Mouse (Mus musculus) E14TG2a.4 (cell line): Measurements from ENCODE around the gene Iqub.

ENCODE experiments used
- H3K27me3 ChIP-seq: 2 replicates; pipeline ENCODE4 v1.6.1; 2014; ENCODE audit warnings: low read length, control low read depth; ENCODE audit not compliant: insufficient read depth
- H3K36me3 ChIP-seq: 2 replicates; pipeline ENCODE4 v1.6.1; 2014; ENCODE audit warnings: low read length, control low read depth; ENCODE audit not compliant: insufficient read depth
- H3K4me1 ChIP-seq: replicated peaks from 2 replicates; pipeline ENCODE4 v1.6.1; 2014; ENCODE audit warnings: low read depth, low read length, control low read depth
- H3K4me3 ChIP-seq: replicated peaks from 2 replicates; pipeline ENCODE4 v1.5.1; 2014; ENCODE audit warnings: mild to moderate bottlenecking, low read length
- H3K9me3 ChIP-seq: 2 replicates; pipeline ENCODE4 v1.6.1; 2014; ENCODE audit warnings: low read length, control low read depth
- CTCF ChIP-seq: conservative IDR thresholded peaks from 2 replicates; pipeline ENCODE4 v1.5.1; 2014; ENCODE audit warnings: low read length
- NANOG ChIP-seq: IDR thresholded peaks from 2 replicates; pipeline ENCODE4 v1.6.1; 2014; ENCODE audit warnings: borderline replicate concordance, low read length, mixed read lengths
- POU5F1 ChIP-seq: IDR thresholded peaks from 2 replicates; pipeline ENCODE4 v1.6.1; 2014; ENCODE audit warnings: low read length, borderline replicate concordance

Gene Iqub

GRCm38 (mm10) chr6:24516197-24516596 lies 1.3 kb upstream of the Iqub start:
- Histone ChIP-seq H3K9me3 (no peaks in the 10 kb centered on the region), H3K4me1 (peaks cover 8% of the 10 kb centered on the region; the same call in 1 of the 2 replicates), H3K27me3 (no peaks in the 10 kb centered on the region), H3K4me3 (no peak overlapping the region), H3K36me3 (peaks cover 21% of the 10 kb centered on the region)
- TF ChIP-seq POU5F1 (no peak), CTCF (peak; percentile 40), NANOG (no peak)

- H3K4me3 ChIP-seq = no peak overlapping the region
- no peaks in the 10 kb centered on the region for H3K4me1 ChIP-seq
- H3K36me3 ChIP-seq = no peaks in the 10 kb centered on the region
- no peak for TF ChIP-seq CTCF
- no peak for TF ChIP-seq POU5F1
- TF ChIP-seq NANOG = no peak
- no peaks in the 10 kb centered on the region for H3K27me3 ChIP-seq
- H3K9me3 ChIP-seq = no peaks in the 10 kb centered on the region
These were observed 10.7 kb downstream of the Iqub start for GRCm38 (mm10) chr6:24504141-24504540.

GRCm38 (mm10) chr6:24490341-24490740 lies 24.5 kb downstream of the Iqub start:
- Histone ChIP-seq H3K4me3 (no peak overlapping the region), H3K27me3 (no peaks in the 10 kb centered on the region), H3K36me3 (no peaks in the 10 kb centered on the region), H3K4me1 (no peaks in the 10 kb centered on the region), H3K9me3 (no peaks in the 10 kb centered on the region)
- TF ChIP-seq CTCF = peak; percentile 69
- no peak for TF ChIP-seq POU5F1

- Histone ChIP-seq H3K4me1 (no peaks in the 10 kb centered on the region), H3K9me3 (no peaks in the 10 kb centered on the region), H3K27me3 (no peaks in the 10 kb centered on the region), H3K36me3 (no peaks in the 10 kb centered on the region), H3K4me3 (no peak overlapping the region)
- no peak for TF ChIP-seq NANOG
- no peak for TF ChIP-seq POU5F1
- no peak for TF ChIP-seq CTCF
These were observed 28.3 kb downstream of the Iqub start for GRCm38 (mm10) chr6:24486530-24486929.

- H3K4me3 ChIP-seq = no peak overlapping the region
- H3K4me1 ChIP-seq = no peaks in the 10 kb centered on the region
- no peaks in the 10 kb centered on the region for H3K36me3 ChIP-seq
- TF ChIP-seq CTCF = no peak
- TF ChIP-seq POU5F1 = no peak
- no peak for TF ChIP-seq NANOG
- no peaks in the 10 kb centered on the region for H3K9me3 ChIP-seq
- H3K27me3 ChIP-seq = no peaks in the 10 kb centered on the region
These were observed 44.2 kb downstream of the Iqub start for GRCm38 (mm10) chr6:24470571-24471132.

GRCm38 (mm10) chr6:24470135-24470534 lies 44.7 kb downstream of the Iqub start:
- Histone ChIP-seq H3K36me3 (no peaks in the 10 kb centered on the region), H3K4me1 (no peaks in the 10 kb centered on the region), H3K27me3 (no peaks in the 10 kb centered on the region), H3K9me3 (no peaks in the 10 kb centered on the region), H3K4me3 (no peak overlapping the region)
- no peak for TF ChIP-seq NANOG
- TF ChIP-seq POU5F1 = no peak
- no peak for TF ChIP-seq CTCF

- TF ChIP-seq POU5F1 (no peak), NANOG (no peak), CTCF (peak; percentile 53)
- no peaks in the 10 kb centered on the region for H3K4me1 ChIP-seq
These were observed 58.8 kb downstream of the Iqub start for GRCm38 (mm10) chr6:24456097-24456496.

GRCm38 (mm10) chr6:24451026-24451821 lies 63.6 kb downstream of the Iqub start:
- no peaks in the 10 kb centered on the region for H3K36me3 ChIP-seq
- no peaks in the 10 kb centered on the region for H3K4me1 ChIP-seq
- no peak overlapping the region for H3K4me3 ChIP-seq
- H3K9me3 ChIP-seq = peaks cover 6% of the 10 kb centered on the region; the same call in 1 of the 2 replicates
- TF ChIP-seq POU5F1 = no peak
- TF ChIP-seq CTCF = no peak
- TF ChIP-seq NANOG = no peak
- no peaks in the 10 kb centered on the region for H3K27me3 ChIP-seq

More at GRCm38 (mm10) chr6:24456097-24456496, 58.8 kb downstream of the Iqub start:
- Histone ChIP-seq H3K4me3 (no peak overlapping the region), H3K36me3 (no peaks in the 10 kb centered on the region), H3K9me3 (peaks cover 13% of the 10 kb centered on the region; the same call in 1 of the 2 replicates), H3K27me3 (no peaks in the 10 kb centered on the region)

- H3K36me3 ChIP-seq = no peaks in the 10 kb centered on the region
- TF ChIP-seq CTCF (peak; percentile 36; the same call in 1 of the 2 replicates), NANOG (no peak)
- H3K4me3 ChIP-seq = no peak overlapping the region
- no peaks in the 10 kb centered on the region for H3K9me3 ChIP-seq
- H3K27me3 ChIP-seq = no peaks in the 10 kb centered on the region
- no peaks in the 10 kb centered on the region for H3K4me1 ChIP-seq
These were observed 64.6 kb downstream of the Iqub start for GRCm38 (mm10) chr6:24450241-24450640.
